Mouse (Mus musculus) stomach, embryonic 15.5 days (tissue): ENCODE results near the gene Ly75. TPM values are rescaled to one million over a fixed set of nuclear protein-coding genes. Genes with fewer than 3 reads are reported as not detected.

ENCODE experiments used
- ATAC-seq: fragments of 200-750 bp; cut with Nextera tagmentation; 2 replicates; pipeline ENCODE4 v1.8.0; 2017; ENCODE audit warnings: low read depth, moderate number of reproducible peaks, moderate TSS enrichment; ENCODE audit not compliant: insufficient read depth, low FRiP score
- H3K27ac ChIP-seq: fragments of 300-500 bp; sonication (generic); 2 replicates; pipeline ENCODE4 v1.5.1; 2015; ENCODE audit warnings: mild to moderate bottlenecking, inconsistent platforms
- H3K27me3 ChIP-seq: fragments of 300-500 bp; sonication (generic); replicated peaks from 2 replicates; pipeline ENCODE4 v1.6.1; 2015; ENCODE audit warnings: inconsistent platforms
- H3K36me3 ChIP-seq: fragments of 300-500 bp; sonication (generic); 2 replicates; pipeline ENCODE4 v1.6.1; 2015; ENCODE audit warnings: inconsistent platforms
- H3K4me1 ChIP-seq: fragments of 300-500 bp; sonication (generic); 2 replicates; pipeline ENCODE4 v1.6.1; 2015; ENCODE audit warnings: inconsistent platforms
- H3K4me2 ChIP-seq: fragments of 300-500 bp; sonication (generic); 2 replicates; pipeline ENCODE4 v1.6.1; 2015; ENCODE audit warnings: mild to moderate bottlenecking, inconsistent platforms
- H3K4me3 ChIP-seq: fragments of 300-500 bp; sonication (generic); replicated peaks from 2 replicates; pipeline ENCODE4 v1.5.1; 2015; ENCODE audit warnings: inconsistent platforms
- H3K9ac ChIP-seq: fragments of 300-500 bp; sonication (generic); 2 replicates; pipeline ENCODE4 v1.6.1; 2015; ENCODE audit warnings: inconsistent platforms
- H3K9me3 ChIP-seq: fragments of 300-500 bp; sonication (generic); 2 replicates; pipeline ENCODE4 v1.6.1; 2016; ENCODE audit warnings: inconsistent platforms
- WGBS: fragments of 180-500 bp; shearing (Covaris S2); methylation state at CpG from one replicate; pipeline ENCODE4 v1.1.7; 2015; 5-methylcytosine and 5-hydroxymethylcytosine counted together
- polyA plus RNA-seq: library from polyadenylated mRNA; unstranded; fragments of >200 nt; fragmentation: Nextera tagmentation; extraction: Ambion mirVana; gene quantifications from 2 replicates; pipeline ENCODE4 v1.2.1, GENCODE M21; 2015

Gene Ly75
- polyA plus RNA-seq, 1 experiment from 2014 or later, result 1.1 TPM

DNA sequence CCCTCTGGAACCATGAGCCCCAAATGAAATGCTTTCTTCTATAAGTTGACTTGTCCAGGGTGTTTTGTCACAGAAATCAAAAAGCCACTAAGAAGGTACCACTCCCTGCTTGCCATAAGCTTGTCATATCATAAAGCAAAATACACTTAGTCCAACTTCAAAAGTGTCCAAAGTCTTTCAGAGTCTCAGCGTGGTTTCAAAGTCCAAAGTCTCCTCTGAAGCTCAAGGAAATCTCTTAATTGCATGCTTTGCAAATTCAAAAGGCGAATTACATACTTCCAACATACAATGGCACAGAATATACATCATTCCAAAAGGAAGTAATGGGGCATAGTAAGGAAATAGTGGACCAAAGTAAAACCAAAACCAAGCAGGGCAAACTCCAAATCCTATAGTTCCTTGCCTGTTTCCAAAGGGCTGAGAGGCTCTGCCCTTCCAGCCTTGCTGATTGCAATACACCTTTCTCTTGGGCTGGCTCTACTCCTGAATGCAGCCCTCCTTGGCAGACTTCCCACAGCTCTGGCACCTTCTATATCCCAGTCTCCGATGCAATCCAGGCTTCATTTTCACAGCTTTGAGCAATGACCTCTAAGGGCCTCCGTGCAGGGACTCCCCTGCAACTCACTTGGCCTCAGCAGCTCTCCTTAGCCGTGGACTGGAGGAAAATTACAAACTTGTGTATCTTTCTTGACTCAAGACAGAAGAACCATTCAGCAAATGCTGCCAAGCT, 122.3 kb downstream of the Ly75 start:
- no peak overlapping the region for H3K4me2 ChIP-seq
- H3K27me3 ChIP-seq, result no peaks in the 10 kb centered on the region
- ATAC-seq, result no peak
- H3K4me1 ChIP-seq, result no peaks in the 10 kb centered on the region
- H3K4me3 ChIP-seq, result no peak overlapping the region
- H3K9me3 ChIP-seq, result no peaks in the 10 kb centered on the region
- no peak overlapping the region for H3K9ac ChIP-seq
- 76% methylated on average over 5 of the region's 5 CpGs for WGBS
- H3K36me3 ChIP-seq, result no peaks in the 10 kb centered on the region
- H3K27ac ChIP-seq, result no peak overlapping the region

DNA sequence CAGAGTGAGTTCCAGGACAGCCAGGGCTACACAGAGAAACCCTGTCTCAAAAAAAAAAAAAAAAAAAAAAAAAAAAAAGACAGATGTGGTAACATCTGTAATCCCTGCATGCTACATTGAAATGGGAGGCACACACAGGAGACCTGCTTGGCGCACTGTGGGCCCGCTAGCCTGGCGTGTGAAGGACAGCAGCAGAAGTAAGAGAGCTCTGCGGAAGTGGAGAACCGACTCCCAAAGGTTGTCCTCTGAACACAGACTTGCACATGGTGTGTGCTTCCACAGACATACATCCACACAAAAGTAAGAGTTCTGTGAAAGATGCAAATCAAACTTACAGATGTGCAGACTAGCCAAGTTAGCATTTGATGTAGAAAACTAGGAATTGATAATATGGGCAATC, 123.9 kb downstream of the Ly75 start:
- Histone ChIP-seq H3K4me2 (no peak overlapping the region), H3K9me3 (no peaks in the 10 kb centered on the region), H3K4me1 (no peaks in the 10 kb centered on the region), H3K27me3 (no peaks in the 10 kb centered on the region), H3K36me3 (no peaks in the 10 kb centered on the region), H3K9ac (no peak overlapping the region), H3K4me3 (no peak overlapping the region), H3K27ac (no peak overlapping the region)
- 91% methylated on average over 5 of the region's 5 CpGs for WGBS
- ATAC-seq, result no peak

DNA sequence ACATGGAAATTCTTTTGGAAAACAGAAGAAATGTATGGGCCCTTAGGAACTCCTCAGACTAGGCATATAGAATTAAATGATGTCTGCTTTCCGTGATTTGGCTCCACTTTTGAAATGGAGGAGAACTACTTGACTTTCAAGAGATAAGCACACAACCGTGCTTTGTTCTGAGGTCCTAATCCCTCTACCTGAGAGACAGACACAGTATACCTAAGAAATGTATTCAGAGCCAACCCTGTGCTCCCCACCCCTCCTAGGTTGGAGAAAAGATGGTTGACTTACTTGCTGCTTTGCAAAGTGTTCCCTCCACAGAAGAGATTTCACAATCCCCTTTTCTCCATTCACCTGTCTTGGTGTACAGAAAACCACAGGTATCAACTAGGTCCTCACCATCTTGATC, 126.4 kb downstream of the Ly75 start:
- 75% methylated on average over 2 of the region's 2 CpGs for WGBS

DNA sequence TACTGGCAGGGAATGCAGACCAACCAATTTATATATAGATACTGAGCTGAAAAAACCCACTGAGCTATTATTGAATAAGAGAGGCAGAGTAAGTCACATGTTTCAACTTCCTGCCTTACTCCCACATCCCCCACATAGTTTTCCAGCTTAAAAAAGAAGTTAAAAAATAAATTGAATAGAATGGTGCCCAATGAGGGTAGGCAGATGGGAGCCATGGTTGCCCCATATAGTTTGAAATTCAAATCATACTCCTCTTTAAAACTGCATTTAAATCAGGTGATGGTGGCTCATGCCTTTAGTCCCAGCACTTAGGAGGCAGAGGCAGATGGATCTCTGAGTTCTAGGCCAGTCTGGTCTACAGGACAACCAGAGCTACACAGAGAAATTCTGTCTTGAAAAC, 129.6 kb downstream of the Ly75 start:
- Histone ChIP-seq H3K4me3 (no peak overlapping the region), H3K9me3 (no peaks in the 10 kb centered on the region), H3K27me3 (no peaks in the 10 kb centered on the region), H3K36me3 (peaks cover 11% of the 10 kb centered on the region; the same call in 1 of the 2 replicates), H3K9ac (no peak overlapping the region), H3K27ac (no peak overlapping the region), H3K4me1 (no peaks in the 10 kb centered on the region), H3K4me2 (no peak overlapping the region)
- ATAC-seq, result no peak

More for the DNA sequence above, 126.4 kb downstream of the Ly75 start:
- Histone ChIP-seq H3K27me3 (no peaks in the 10 kb centered on the region), H3K4me2 (no peak overlapping the region), H3K9ac (no peak overlapping the region), H3K4me1 (no peaks in the 10 kb centered on the region), H3K36me3 (no peaks in the 10 kb centered on the region), H3K27ac (no peak overlapping the region), H3K9me3 (no peaks in the 10 kb centered on the region), H3K4me3 (no peak overlapping the region)
- ATAC-seq, result no peak

DNA sequence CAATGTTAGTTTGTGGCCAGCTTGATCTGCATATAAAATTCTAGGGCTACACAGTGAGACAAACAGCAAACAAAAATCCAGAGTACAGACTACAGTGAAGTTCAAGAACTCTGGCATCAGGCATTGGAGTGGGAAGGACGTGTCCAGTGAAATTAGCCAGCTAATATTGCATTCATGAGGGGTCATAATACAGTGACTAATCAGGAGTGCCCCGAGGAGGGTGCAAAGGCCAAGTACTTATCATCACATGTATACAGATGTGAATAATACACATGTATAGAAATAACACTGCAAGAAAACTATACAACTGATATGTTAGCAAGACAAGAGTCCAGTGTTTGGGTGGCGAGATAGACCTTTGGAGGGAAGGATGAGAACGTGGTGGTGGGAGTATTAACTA, 130.3 kb downstream of the Ly75 start:
- Histone ChIP-seq H3K9ac (no peak overlapping the region), H3K4me2 (no peak overlapping the region), H3K27me3 (no peaks in the 10 kb centered on the region), H3K36me3 (peaks cover 11% of the 10 kb centered on the region; the same call in 1 of the 2 replicates), H3K9me3 (no peaks in the 10 kb centered on the region), H3K4me1 (no peaks in the 10 kb centered on the region), H3K27ac (no peak overlapping the region), H3K4me3 (no peak overlapping the region)
- no peak for ATAC-seq
- 80% methylated on average over 4 of the region's 4 CpGs for WGBS

Other genes with a start within 250 kb of the Ly75 start
- gene Baz2b, start 173.5 kb downstream of the Ly75 start, polyA plus RNA-seq, result 47.8 and 53.6 TPM in 2 replicates
- 66.4 and 71.0 TPM in 2 replicates for gene March7, start 173.4 kb downstream of the Ly75 start, polyA plus RNA-seq
- gene Cd302, start 98.8 kb downstream of the Ly75 start, polyA plus RNA-seq, result 34.8 and 39.6 TPM in 2 replicates
- gene Pla2r1, start 170.0 kb upstream of the Ly75 start, polyA plus RNA-seq, result 1.7 and 1.9 TPM in 2 replicates